Mouse (Mus musculus): ENCODE data around the gene Lrp6.

Gene Lrp6

GRCm38 (mm10) chr6:134436955-134437354 lies 129.8 kb downstream of the Lrp6 start:
- DNase-seq (ENCODE audit: extremely low spot score) = no peak

GRCm38 (mm10) chr6:134434866-134435390 lies 131.8 kb downstream of the Lrp6 start:
- DNase-seq (ENCODE audit: extremely low spot score) = no peak

GRCm38 (mm10) chr6:134434044-134434443 lies 132.7 kb downstream of the Lrp6 start:
- no peak for DNase-seq (ENCODE audit: extremely low spot score)

GRCm38 (mm10) chr6:134433281-134433680 lies 133.5 kb downstream of the Lrp6 start:
- no peak for DNase-seq (ENCODE audit: extremely low spot score)

GRCm38 (mm10) chr6:134431583-134431982 lies 135.2 kb downstream of the Lrp6 start:
- DNase-seq (ENCODE audit: extremely low spot score) = no peak

GRCm38 (mm10) chr6:134430161-134430799 lies 136.5 kb downstream of the Lrp6 start:
- no peak for DNase-seq (ENCODE audit: extremely low spot score)

- DNase-seq (ENCODE audit: extremely low spot score) = no peak
Observed at GRCm38 (mm10) chr6:134428455-134428854, 138.3 kb downstream of the Lrp6 start.

GRCm38 (mm10) chr6:134427165-134427564 lies 139.6 kb downstream of the Lrp6 start:
- DNase-seq (ENCODE audit: extremely low spot score) = no peak

GRCm38 (mm10) chr6:134425216-134425717 lies 141.5 kb downstream of the Lrp6 start:
- peak; percentile 69 for DNase-seq (ENCODE audit: extremely low spot score)

GRCm38 (mm10) chr6:134421921-134422320 lies 144.8 kb downstream of the Lrp6 start:
- DNase-seq (ENCODE audit: extremely low spot score) = no peak

GRCm38 (mm10) chr6:134420375-134420774 lies 146.4 kb downstream of the Lrp6 start:
- no peak for DNase-seq (ENCODE audit: extremely low spot score)

GRCm38 (mm10) chr6:134417886-134418285 lies 148.9 kb downstream of the Lrp6 start:
- DNase-seq (ENCODE audit: extremely low spot score) = no peak

GRCm38 (mm10) chr6:134416556-134417105 lies 150.1 kb downstream of the Lrp6 start:
- no peak for DNase-seq (ENCODE audit: extremely low spot score)

- no peak for DNase-seq (ENCODE audit: extremely low spot score)
Observed at GRCm38 (mm10) chr6:134414532-134414883, 152.3 kb downstream of the Lrp6 start.

GRCm38 (mm10) chr6:134413706-134414531 lies 152.8 kb downstream of the Lrp6 start:
- DNase-seq (ENCODE audit: extremely low spot score) = no peak

- DNase-seq (ENCODE audit: extremely low spot score) = no peak
Observed at GRCm38 (mm10) chr6:134407226-134407625, 159.5 kb downstream of the Lrp6 start.

- DNase-seq (ENCODE audit: extremely low spot score) = no peak
Observed at GRCm38 (mm10) chr6:134403684-134404070, 163.1 kb downstream of the Lrp6 start.

GRCm38 (mm10) chr6:134402914-134403683 lies 163.7 kb downstream of the Lrp6 start:
- peak; percentile 75 for DNase-seq (ENCODE audit: extremely low spot score)
